12 mouse cellular contexts compared by ENCODE assay signal in the genomic region with DNA sequence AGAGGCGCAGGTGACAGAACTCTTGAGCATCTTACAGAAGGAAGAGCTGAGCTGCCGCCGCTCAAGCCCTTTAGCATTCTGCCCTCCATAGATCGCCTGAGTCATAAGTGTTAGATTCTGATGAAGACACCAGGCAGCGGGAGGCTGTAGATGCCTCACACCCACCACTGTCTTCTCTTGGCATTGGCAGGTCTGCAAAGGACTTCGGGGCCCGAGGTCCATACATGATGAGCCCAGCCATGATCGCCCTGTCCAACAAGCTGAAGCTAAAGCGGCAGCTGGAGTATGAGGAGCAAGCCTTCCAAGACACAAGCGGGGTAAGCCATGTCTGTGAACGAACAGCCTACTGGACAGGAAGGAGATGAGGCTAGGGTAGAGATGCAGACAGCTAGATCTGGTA.
"Had no signal": no experiment of that assay in that cellular context is flagged by ENCODE, and none has a peak within 500 bp of the region (broad histone marks: within the 10 kb centered on the region; RNA-seq: fewer than 3 reads in every experiment).

No protein-coding gene starts in this region.

- DNase-seq: kidney, adult 2 months; kidney, postnatal 14 days; right cerebral cortex, adult 18-20 months; spleen, adult 18-20 months had no signal

- H3K36me3 ChIP-seq: limb, embryonic 15.5 days; liver, embryonic 15.5 days; lung, embryonic 15.5 days; midbrain, embryonic 13.5 days; neural tube, embryonic 15.5 days had no signal

- H3K9me3 ChIP-seq: kidney, embryonic 15.5 days; limb, embryonic 15.5 days; liver, embryonic 15.5 days; lung, embryonic 15.5 days; midbrain, embryonic 13.5 days; neural tube, embryonic 15.5 days had no signal

- H3K4me1 ChIP-seq: kidney, embryonic 15.5 days; limb, embryonic 15.5 days; liver, embryonic 15.5 days; lung, embryonic 15.5 days; midbrain, embryonic 13.5 days had no signal

- H3K4me2 ChIP-seq: kidney, embryonic 15.5 days; limb, embryonic 15.5 days; liver, embryonic 15.5 days; lung, embryonic 15.5 days; midbrain, embryonic 13.5 days; neural tube, embryonic 15.5 days had no signal

- H3K9ac ChIP-seq: kidney, embryonic 15.5 days; limb, embryonic 15.5 days; liver, embryonic 15.5 days; lung, embryonic 15.5 days; midbrain, embryonic 13.5 days; neural tube, embryonic 15.5 days had no signal

- ATAC-seq: intestine, embryonic 16.5 days; midbrain, embryonic 13.5 days had no signal

- H3K27me3 ChIP-seq: kidney, embryonic 15.5 days; limb, embryonic 15.5 days; liver, embryonic 15.5 days; lung, embryonic 15.5 days; midbrain, embryonic 13.5 days; neural tube, embryonic 15.5 days had no signal

- H3K4me3 ChIP-seq: kidney, embryonic 15.5 days; limb, embryonic 15.5 days; liver, embryonic 15.5 days; lung, embryonic 15.5 days; midbrain, embryonic 13.5 days; myocyte; neural tube, embryonic 15.5 days had no signal

- H3K27ac ChIP-seq: kidney, embryonic 15.5 days; limb, embryonic 15.5 days; liver, embryonic 15.5 days; lung, embryonic 15.5 days; midbrain, embryonic 13.5 days; neural tube, embryonic 15.5 days had no signal
